Mouse (Mus musculus): ENCODE measurements around the gene Tmc3.

Gene Tmc3

DNA sequence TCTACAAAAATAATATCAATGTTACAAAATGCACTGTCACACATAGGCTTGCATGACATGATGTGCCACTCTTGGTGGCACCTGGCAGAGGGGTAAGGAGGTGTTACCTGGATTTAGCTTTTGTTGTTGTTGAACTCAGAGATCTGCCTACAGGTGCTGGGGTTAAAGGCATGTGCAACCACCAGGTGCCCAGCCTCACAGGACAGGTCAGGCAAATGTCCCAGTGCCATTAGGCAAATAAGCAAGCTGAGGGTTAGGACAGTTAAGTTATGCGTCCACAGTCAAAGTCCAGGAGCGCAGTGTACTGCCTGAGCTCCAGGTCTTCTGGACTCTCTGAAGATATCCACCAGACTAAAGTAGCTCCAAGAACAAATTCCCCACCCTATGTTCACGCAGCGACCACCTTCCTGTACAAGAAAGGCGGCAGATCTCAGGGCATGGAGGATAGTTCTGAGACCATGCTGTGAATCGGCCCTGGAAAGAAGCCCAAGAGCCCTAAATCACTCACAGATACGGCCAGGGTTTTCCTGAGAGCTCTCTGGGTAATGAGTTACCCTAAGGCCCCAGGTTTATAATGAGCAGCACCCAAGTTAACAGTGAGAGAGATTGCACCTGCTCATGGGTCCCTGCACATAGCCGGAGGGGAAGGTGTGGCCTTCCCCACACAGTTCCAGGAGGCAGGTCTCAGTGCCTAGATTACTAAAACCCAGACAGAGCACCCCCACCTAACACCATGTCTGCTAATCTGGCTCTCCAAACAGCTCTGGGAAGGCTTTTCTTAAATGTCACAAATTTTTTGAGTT lies 53.3 kb downstream of the Tmc3 start:
- peak; percentile 69 for DNase-seq (ENCODE audit: low read depth, low spot score)

DNA sequence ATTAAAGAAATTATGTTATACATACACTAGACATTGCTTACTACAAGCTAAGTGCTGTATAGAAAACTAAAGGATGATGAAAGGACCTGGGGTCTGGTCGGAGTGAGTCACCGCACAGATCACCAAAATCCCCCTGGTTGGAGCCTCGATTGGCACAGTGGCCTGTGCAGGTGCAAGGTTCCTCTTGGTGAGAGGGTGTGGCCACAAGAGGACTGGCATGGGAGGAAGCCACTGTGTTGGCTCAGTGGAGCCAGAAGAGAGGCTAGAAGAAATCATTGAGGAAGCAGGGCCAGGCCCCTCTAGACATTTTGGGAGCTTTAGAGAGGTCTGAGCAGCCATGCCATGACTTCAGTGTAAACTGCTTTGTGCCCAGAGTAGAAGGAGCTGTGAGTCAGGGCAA lies 54.4 kb downstream of the Tmc3 start:
- peak; percentile 90 for DNase-seq (ENCODE audit: low read depth, low spot score)

DNA sequence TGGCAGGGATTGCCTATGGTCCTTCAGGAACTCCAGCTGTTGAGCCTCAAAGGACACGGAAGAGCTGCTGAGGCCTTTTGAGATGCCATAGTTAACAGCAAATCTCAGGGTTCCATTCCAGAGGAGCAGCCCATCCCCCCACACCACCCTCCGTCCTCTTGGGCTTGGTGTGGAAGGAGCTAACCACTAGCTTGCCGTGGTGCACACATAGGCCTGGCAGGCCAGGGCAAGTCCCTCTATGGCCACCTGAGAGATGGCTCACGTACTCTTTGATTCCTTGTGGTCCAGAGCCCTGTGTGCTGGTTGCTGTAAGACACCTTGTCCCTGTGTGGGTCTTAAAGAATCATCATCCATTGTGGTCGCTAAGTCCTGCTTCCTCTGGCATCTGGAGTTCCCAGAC lies 55.9 kb downstream of the Tmc3 start:
- no peak for DNase-seq (ENCODE audit: low read depth, low spot score)

DNA sequence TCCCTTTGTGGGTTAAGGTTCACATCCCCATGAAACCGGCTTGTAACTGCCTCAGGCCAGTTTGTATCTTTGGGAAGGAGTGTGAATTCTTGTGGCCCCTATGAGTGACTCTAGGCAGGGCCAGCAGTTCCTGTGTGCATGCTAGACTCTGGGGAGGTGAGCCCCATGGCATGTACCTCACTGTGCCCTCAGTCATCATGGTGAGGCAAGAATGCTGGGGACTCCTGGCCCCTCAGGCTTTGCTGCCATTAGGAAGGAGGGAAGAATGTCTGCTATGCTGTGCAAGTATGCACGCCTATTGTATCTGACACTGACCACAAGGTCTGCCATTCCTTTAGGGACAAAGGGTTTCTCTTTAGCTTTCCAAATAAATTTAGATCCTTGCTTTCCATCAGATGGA lies 56.4 kb downstream of the Tmc3 start:
- peak; percentile 19 for DNase-seq (ENCODE audit: low read depth, low spot score)

DNA sequence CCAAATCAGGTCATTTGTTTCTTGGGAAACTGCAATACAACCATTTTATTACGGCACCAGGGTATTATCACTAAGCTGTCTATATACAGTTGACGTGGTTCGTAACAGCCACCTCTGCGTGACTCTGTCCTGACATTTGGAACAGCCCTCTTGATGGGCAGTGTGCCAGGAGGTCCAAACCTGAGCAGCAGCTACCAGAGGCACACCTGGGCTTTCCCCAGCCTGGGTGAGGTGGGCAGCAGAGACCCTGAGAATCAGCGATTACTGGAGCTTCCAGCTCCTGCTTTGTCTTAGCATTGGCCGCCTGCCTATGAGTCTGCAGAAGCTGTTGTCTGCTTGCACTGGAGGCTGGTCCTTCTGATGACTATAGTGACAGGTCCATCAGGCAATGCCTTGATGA lies 58.9 kb downstream of the Tmc3 start:
- peak; percentile 12 for DNase-seq (ENCODE audit: low read depth, low spot score)

DNA sequence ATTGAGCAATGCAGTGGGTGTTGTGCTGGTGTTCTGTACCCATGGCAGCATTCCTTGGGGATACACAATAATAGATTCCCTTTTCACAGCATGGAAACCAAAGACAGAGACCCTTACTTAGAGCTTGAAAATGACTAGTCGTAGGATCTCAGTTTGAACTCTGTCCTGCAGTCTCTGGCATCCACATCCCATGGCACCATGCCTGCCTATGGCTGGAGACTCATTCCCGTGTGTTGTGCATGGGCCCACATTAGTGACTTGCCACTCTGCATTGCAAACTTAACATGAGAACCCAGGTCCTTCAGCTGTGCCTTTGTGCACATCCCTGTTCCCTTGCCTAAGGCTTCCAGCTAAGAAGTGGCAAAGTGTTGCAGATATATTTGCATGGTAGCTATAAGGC lies 60.0 kb downstream of the Tmc3 start:
- no peak for DNase-seq (ENCODE audit: low read depth, low spot score)

DNA sequence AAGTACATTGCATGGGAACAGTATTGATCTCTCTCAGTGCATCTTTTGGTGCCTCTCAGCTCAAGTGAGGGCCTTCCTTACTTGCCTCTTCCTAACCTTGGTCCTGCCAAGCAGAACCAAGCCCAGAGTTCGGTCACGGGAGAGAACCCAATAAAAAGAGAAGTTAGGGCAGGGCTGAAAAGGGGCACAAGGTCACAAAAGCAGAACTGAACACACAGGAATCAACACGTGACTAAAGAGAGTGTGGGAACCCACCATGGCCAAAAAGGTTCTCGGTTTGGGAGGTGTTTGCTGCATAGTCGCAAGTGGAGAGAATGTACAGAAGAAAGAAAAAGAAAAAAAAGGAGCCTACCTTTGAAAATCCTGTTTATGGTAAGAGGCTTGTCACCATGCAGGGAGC lies 60.7 kb downstream of the Tmc3 start:
- peak; percentile 58 for DNase-seq (ENCODE audit: low read depth, low spot score)

DNA sequence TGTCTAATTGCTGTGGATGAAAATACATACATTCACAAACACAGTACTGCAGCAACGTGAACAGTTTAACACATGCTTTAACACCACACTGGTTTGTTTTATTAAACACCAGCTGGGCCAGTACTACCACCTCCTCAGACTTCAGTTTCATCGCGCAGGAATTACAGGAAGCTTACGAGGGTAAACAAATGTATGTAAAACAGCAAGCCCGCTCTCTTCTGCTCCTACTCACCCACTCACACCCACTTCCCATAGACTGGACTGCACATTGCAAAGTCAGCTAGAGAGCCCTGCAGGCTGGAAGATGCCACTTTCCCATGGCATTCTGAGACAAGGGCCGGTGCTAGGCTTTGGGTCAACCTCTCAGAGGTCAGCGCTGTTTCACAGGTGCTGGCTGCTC lies 64.1 kb downstream of the Tmc3 start:
- no peak for DNase-seq (ENCODE audit: low read depth, low spot score)

DNA sequence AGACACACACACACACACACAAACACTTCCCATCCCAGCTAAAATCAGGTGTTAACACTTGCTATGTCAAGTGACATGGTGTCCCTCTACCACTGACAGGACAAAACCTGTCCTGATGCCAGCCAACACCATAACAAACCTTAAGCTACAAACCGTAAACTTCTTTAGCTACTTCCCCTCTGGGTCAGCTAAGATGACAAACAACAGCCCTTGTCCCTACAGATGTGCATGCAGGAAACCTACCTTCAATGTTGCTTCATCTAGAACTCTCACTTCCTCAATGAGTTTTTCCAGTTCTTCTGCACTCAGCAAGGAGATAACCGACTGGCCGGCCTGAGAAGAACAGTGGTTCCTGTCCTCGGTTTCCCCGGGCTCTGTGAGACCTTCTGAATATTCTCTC lies 65.9 kb downstream of the Tmc3 start:
- DNase-seq (ENCODE audit: low read depth, low spot score), result peak; percentile 85

DNA sequence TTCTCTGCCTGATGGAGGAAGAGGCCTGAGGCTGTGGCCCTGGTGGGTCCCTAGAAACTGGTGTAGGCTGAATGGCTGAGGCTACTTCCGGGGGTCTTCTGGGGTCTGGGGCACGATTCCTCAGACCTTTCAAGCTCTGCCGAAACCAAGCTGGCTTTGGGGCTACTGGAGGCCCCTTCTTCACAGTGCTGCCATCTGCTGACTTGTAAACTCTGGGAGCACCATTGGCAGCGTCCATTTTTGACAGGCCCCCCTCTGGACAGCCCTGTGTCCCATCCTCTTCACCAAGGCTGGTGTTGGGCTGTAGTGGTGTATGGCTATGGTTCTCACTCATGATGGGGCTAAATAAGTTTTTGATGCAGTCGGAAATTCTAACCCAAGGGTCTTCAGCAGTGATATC lies 67.8 kb downstream of the Tmc3 start:
- peak; percentile 67 for DNase-seq (ENCODE audit: low read depth, low spot score)

DNA sequence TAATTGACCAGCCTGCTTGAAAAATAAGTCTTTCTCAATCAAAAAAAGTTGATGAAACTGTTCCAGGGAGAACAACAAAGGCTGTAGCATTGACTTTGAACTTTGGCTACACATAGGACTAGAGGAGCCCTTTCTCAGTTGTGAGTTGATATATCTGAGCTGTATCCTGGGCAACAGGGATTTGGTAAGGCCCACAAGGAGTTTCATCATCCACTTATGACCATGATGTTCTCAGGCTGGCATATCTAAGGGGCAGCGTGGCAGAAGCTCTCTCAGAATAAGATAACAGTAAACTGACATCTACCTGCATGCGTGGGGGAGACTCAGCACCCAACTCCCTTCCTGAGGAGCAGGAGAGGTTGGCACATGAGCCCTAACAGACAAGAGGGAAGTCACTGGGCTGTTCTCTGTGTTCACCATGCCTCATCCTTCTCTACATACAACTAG lies 68.9 kb downstream of the Tmc3 start:
- DNase-seq (ENCODE audit: low read depth, low spot score), result peak; percentile 75

DNA sequence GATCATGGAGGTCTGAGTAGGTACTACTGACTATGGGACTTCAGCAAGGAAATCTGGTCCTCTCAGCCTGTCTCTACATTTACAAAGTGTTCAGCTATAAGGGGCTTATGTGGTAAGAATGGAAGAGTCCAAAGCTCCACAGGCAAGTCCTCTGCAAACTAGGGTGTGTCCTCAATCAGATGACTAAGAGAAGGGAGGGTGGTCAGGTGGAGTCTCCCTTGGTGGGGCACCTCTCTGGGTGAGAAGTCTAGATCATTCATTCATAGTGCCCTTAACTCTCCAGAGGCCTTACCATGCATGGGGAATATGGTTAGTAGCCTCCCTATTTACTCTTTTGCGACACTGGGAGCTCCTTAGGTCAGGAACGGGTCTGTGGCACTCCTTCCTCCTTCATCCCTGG lies 69.5 kb downstream of the Tmc3 start:
- peak; percentile 74 for DNase-seq (ENCODE audit: low read depth, low spot score)

DNA sequence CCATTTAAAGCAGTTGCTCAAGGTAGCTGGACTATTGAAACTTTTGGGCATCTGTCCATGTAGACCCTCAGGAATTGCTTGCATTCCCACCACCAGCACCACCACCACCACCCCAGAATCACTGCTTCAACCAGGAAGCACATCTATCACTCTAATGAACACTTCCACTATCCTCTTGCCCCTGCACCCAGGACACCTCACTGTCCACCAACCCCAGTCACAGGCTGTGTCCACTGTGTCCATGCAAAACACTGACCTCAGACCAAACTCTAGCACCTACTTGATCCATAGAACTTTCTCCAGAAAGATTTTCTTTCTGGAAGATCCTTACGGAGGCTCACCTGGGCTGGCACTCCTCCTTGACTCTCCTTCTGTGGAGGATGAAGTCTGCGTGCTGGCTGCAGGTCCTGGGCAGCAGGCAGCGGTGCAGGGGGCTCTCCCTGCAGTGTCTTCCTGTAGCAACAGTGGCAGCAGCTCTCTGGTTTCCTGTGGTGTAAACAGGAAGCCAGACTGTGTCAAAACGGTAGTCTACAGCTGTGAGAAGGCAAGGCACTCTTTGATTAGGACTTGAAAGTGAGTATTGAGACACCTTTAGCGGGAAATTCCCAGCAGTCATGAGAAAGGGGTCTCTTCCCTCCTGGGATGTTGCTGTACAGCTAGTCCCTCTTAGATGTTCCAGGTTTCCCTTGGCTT lies 70.4 kb downstream of the Tmc3 start:
- peak; percentile 91 for DNase-seq (ENCODE audit: low read depth, low spot score)

DNA sequence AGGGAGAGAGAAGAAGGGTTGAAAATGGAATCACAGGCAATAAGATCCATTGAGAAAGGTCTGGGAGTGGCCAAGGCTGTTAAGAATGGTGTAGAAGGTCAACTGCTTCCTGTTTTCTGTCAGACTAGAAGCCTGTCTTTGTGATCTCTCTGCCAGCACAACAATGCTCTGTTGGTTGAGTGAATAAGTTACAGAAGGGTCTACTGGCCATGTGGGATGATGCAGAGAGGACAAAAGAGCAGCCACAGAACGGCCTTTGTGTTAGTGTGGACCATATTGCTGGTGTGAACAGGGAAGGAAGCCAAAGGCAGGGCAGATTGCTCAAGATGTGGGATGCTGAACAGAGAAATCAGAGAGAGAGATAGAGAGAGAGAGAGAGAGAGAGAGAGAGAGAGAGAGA lies 74.0 kb downstream of the Tmc3 start:
- DNase-seq (ENCODE audit: low read depth, low spot score), result no peak

DNA sequence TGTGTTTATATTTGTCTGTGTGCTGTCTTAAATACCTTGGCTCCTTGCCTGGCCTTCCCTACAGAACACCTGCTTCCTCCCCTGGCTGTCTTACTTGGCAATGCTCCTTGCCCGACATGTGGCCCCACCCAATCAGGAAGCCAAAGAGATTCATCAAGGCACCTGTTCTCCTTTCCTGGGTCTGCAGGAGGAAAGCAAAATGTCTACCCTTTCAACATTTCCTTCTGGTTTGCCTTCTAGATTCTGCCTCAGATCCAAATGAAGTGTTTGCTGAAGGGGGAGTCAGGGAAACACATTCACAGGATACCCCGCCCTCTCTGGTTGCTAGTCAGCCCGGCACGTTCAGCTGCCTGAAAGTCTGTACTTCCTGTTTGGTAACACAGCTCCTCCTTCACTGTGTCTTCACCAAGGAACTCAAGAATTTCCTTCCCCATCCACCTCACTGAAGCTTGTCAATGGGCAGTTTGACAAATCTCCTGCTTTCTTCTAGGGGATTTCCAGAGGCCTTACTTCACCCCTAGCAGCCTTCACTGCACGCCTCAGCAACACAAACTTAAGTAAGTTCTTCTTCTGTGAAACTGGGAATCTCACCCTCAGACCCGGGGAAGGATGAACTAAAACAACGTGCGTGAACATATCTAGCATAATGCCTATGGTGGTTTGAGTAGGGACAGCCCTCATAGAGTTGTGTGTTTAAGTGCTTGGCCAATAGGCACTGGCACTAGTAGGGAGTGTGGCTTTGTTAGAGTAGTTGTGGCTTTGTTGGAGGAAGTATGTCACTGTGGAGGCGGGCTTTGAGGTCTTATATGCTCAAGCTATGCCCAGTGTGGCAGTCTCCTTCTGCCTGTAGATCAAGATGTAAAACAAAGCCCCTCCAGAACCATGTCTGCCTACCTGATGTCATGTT lies 74.7 kb downstream of the Tmc3 start:
- peak; percentile 89 for DNase-seq (ENCODE audit: low read depth, low spot score)

DNA sequence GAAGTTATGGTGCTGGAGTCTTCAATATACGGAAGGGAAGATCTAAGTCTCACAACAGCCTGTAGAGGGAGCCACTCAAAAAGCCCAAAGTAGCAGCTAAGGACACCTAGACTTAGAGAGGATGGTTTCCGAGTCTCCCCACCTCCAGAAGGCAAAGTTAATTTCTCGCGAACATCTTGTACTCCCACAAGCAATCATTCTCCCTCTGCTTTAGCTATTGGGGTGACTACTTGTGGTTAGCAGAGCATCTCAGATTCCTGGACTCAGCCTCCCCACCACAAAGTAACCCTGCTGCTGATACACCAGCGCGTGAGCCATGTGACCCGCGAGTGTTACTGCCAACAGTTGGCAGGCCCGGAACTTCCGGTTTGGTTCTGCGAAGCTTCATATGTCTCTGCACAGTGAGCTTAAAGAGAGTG lies 75.6 kb downstream of the Tmc3 start:
- DNase-seq (ENCODE audit: low read depth, low spot score), result peak; percentile 90

DNA sequence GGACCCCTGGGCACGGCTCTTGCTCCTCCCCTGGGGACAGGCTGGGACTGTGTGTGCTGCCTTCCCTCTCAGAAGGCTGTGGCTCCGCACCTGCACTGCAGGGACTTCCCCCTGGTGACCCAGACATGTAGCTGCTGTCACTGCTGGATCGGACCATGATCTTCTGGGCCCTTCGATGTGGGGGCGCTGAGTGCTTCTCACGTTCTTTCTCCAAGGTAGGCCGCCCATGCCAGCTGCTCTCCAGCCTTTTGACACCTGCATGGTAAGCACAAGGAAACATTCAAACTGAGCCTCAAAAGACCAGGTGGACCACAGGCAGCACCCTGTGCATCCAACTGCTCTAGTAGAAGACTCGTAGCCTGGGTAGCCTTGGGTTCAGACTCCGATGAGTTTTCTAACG lies 76.3 kb downstream of the Tmc3 start:
- DNase-seq (ENCODE audit: low read depth, low spot score), result peak; percentile 88

DNA sequence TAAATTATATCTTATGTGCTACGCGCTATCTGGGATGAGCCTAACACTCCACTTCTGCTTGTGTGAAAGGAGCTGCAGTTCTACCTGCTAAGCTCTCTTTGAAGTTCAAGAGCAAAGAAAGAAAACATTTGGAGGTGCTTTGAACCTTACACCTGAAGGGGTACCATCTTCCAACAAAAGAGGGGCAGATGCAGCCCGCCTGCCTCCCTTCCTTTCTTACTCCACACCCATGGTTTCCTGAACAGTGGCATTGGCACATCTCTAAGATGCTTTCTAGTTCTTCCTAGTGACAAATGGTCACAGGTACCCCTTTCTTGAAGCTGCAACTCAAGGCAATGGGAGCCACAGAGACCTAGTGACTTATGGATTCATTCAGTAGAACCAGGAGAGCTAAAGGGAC lies 77.0 kb downstream of the Tmc3 start:
- no peak for DNase-seq (ENCODE audit: low read depth, low spot score)

DNA sequence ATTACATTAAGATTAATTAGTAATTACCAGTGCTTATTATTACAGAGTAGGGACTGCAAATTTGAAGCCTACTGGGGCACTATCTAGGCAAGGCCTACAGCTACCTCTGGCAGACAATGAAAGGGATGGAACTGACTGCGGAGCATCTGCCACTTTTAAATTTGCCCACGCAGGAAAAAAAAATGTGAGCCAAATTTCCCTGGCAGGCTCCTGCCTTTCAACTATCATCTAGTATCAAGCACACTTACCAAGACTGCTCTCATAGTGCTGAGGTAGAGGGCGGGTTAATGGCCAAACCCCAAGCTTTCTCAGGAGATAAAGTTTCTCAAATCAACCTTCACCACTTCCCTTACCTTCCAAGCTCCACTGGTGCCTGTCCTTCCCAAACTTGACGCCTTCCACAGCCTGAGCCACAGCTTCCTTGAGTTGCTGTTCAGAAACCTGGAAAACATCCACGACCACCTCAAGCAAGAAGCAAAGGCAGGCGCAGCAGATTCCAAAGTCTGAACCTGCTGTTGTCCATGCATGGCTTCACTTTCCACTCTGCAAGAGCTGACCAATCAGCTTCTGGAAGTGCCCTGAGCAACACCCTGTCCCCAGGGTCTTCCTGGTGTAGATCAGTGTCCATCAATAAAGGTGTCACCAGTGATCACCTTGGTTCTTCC lies 78.1 kb downstream of the Tmc3 start:
- no peak for DNase-seq (ENCODE audit: low read depth, low spot score)

DNA sequence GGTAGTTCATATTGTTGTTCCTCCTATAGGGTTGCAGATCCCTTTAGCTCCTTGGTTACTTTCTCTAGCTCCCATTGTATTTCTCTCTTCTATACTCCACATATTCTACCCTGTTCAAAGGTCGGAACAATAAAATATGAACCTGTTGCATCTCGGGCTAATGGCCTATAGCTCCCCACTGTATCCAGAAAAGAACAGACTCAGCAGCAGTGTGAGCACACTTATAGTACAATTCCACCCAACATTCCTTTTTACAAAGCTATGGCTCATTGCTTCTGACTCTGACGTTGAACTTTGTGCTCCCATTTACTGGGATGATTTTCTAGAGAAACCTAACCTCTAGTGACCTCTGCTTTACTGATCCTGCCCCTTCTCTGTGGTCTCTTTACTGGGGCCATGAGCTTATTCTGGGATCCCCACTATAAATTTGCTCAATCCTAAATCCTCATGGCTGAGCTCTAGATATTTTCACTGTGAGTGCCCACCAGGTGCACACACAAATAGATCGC lies 81.4 kb downstream of the Tmc3 start:
- DNase-seq (ENCODE audit: low read depth, low spot score), result no peak

DNA sequence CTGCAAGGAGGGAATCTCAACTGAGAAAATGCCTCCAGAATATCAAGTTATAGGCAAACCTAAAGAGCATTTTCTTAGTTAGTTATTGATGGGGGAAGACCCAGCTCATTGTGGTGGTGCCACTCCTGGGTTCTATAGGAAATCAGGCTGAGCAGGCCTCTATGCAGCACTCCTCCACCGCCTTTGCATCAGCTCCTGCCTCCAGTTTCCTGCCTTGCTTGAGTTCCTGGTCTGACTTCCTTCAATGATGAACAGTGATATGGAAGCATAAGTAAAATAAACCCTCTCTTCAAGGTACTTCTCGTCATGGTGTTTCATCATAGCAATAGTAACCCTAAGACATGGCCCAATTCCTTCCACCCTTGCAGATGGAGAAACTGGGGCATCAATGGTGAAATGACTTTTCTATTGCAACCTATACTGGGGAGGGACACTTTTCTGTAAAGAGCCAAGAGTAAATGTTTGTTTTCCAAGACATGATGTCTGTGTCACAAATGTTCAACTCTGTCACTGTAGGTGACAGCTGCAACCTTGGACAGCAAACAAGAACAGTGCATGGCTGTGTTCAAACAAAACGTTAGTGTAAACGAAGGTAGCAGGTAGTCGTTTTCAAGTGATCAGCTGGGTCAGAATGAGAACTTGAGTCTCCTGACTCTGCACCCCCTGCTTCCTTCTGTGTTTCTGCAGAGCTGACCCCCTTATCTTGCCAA lies 83.4 kb downstream of the Tmc3 start:
- no peak for DNase-seq (ENCODE audit: low read depth, low spot score)

Measured in A20 (cell line).